ENCODE assay signal across 11 mouse cellular contexts in the genomic region with DNA sequence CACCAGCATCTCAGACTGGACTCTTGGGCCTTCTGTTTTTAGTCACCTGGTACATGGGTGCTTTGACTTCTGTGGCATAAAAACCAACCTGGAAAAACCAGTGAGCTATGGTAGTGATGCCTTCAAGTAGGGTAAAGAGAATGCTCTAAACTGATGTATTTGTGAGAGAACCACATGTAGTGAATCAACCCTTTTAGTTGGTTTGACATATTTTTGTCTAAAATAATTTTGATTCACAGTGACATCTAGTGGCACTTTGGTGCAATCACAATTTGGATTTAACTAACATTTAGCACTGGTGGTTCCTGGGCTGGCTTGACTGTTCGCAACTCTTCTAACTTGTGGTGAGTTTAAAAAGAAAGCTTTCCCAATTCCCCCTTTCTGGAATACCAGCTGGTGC. TPM values are rescaled to one million over a fixed set of nuclear protein-coding genes. Genes with fewer than 3 reads are reported as not detected.
A peak's percentile ranks its signal among the peaks of the same experiment; 100 is the strongest.
DNase-seq lines count a peak whose midpoint lies in the region; ATAC-seq and TF ChIP-seq lines count a peak whose summit lies in the region.
"Had no signal": no experiment of that assay in that cellular context is flagged by ENCODE, and none has a peak within 500 bp of the region (broad histone marks: within the 10 kb centered on the region; RNA-seq: fewer than 3 reads in every experiment).

No protein-coding gene starts in this region.

- no peaks in the 10 kb centered on the region for H3K36me3 ChIP-seq in forebrain, embryonic 15.5 days
- H3K36me3 ChIP-seq in forebrain, embryonic 10.5 days (replicated peaks), result no peaks in the 10 kb centered on the region
- no peaks in the 10 kb centered on the region for H3K36me3 ChIP-seq in lung, postnatal 0 days (ENCODE audit: insufficient read depth, low read length)
- H3K36me3 ChIP-seq in embryonic facial prominence, embryonic 14.5 days (ENCODE audit: control insufficient read depth, insufficient read depth, low read length), result no peaks in the 10 kb centered on the region
- H3K36me3 ChIP-seq: embryonic facial prominence, embryonic 12.5 days had no signal

- ATAC-seq in forebrain, embryonic 15.5 days (replicated peaks), result peak; percentile 68
- no peak for ATAC-seq in lung, postnatal 0 days
- ATAC-seq in embryonic facial prominence, embryonic 14.5 days (ENCODE audit: low read depth), result no peak

- H3K4me1 ChIP-seq in forebrain, embryonic 15.5 days, result peaks cover 15% of the 10 kb centered on the region
- no peaks in the 10 kb centered on the region for H3K4me1 ChIP-seq in forebrain, embryonic 10.5 days
- no peaks in the 10 kb centered on the region for H3K4me1 ChIP-seq in lung, postnatal 0 days (ENCODE audit: insufficient read depth, low read depth, low read length)
- no peaks in the 10 kb centered on the region for H3K4me1 ChIP-seq in embryonic facial prominence, embryonic 14.5 days (ENCODE audit: control insufficient read depth, insufficient read depth, low read length)
- H3K4me1 ChIP-seq: embryonic facial prominence, embryonic 12.5 days had no signal

- no peak for DNase-seq in forebrain, embryonic 10.5 days (ENCODE audit: extremely low spot score, low spot score)
- DNase-seq in lung, postnatal 0 days (ENCODE audit: low spot score), result peak; percentile 69
- DNase-seq in lung, postnatal 4 days, result no peak
- DNase-seq in embryonic facial prominence, embryonic 14.5 days (ENCODE audit: low spot score), result peak; percentile 55
- DNase-seq in retina, postnatal 7 days (ENCODE audit: low read depth, low spot score), result peak; percentile 9
- no peak for DNase-seq in cerebellum, postnatal 36 days
- no peak for DNase-seq in left cerebral cortex, postnatal 4 days

- no peak overlapping the region for H3K4me3 ChIP-seq in forebrain, embryonic 15.5 days
- no peak overlapping the region for H3K4me3 ChIP-seq in forebrain, embryonic 10.5 days
- H3K4me3 ChIP-seq in lung, postnatal 0 days (ENCODE audit: low read depth, low read length), result no peak overlapping the region
- H3K4me3 ChIP-seq in embryonic facial prominence, embryonic 14.5 days (ENCODE audit: low read depth, low read length), result no peak overlapping the region
- H3K4me3 ChIP-seq: embryonic facial prominence, embryonic 12.5 days; megakaryocyte, embryonic 14.5 days had no signal

- TF ChIP-seq EP300 in lung, postnatal 0 days (IDR thresholded peaks at IDR 0.05), result no peak

- no peak overlapping the region for H3K4me2 ChIP-seq in forebrain, embryonic 15.5 days (replicated peaks)
- no peak overlapping the region for H3K4me2 ChIP-seq in lung, postnatal 0 days (replicated peaks; ENCODE audit: low read depth, low read length)
- H3K4me2 ChIP-seq in embryonic facial prominence, embryonic 14.5 days (ENCODE audit: low read depth, low read length), result no peak overlapping the region
- H3K4me2 ChIP-seq: embryonic facial prominence, embryonic 12.5 days had no signal

- H3K27me3 ChIP-seq in forebrain, embryonic 15.5 days, result no peaks in the 10 kb centered on the region
- no peaks in the 10 kb centered on the region for H3K27me3 ChIP-seq in forebrain, embryonic 10.5 days (ENCODE audit: poor library complexity, severe bottlenecking)
- H3K27me3 ChIP-seq in lung, postnatal 0 days (replicated peaks; ENCODE audit: insufficient read depth, low read length), result no peaks in the 10 kb centered on the region
- no peaks in the 10 kb centered on the region for H3K27me3 ChIP-seq in embryonic facial prominence, embryonic 14.5 days (replicated peaks; ENCODE audit: control insufficient read depth, insufficient read depth, low read length)
- H3K27me3 ChIP-seq: embryonic facial prominence, embryonic 12.5 days had no signal

- intact Hi-C loops in left cerebral cortex, postnatal 4 days (cut with DNase I), result no loop called here

- H3K9ac ChIP-seq in forebrain, embryonic 15.5 days (replicated peaks), result no peak overlapping the region
- H3K9ac ChIP-seq in lung, postnatal 0 days (replicated peaks; ENCODE audit: low read depth), result no peak overlapping the region
- no peak overlapping the region for H3K9ac ChIP-seq in embryonic facial prominence, embryonic 14.5 days (ENCODE audit: low read depth, low read length)
- H3K9ac ChIP-seq: embryonic facial prominence, embryonic 12.5 days had no signal

- H3K9me3 ChIP-seq in forebrain, embryonic 15.5 days, result no peaks in the 10 kb centered on the region
- H3K9me3 ChIP-seq in forebrain, embryonic 10.5 days, result no peaks in the 10 kb centered on the region
- no peaks in the 10 kb centered on the region for H3K9me3 ChIP-seq in lung, postnatal 0 days (ENCODE audit: low read length)
- H3K9me3 ChIP-seq in embryonic facial prominence, embryonic 14.5 days (ENCODE audit: control insufficient read depth, low read length), result no peaks in the 10 kb centered on the region

- peak; percentile 60 for TF ChIP-seq CTCF in lung, postnatal 0 days (IDR thresholded peaks at IDR 0.05)

- WGBS in forebrain, embryonic 15.5 days, result 95% methylated on average over 1 of the region's 1 CpGs
- 90% methylated on average over 1 of the region's 1 CpGs for WGBS in forebrain, embryonic 10.5 days
- WGBS in lung, postnatal 0 days, result 77% methylated on average over 1 of the region's 1 CpGs
- WGBS in embryonic facial prominence, embryonic 14.5 days, result 75% methylated on average over 1 of the region's 1 CpGs

- H3K27ac ChIP-seq in forebrain, embryonic 15.5 days (replicated peaks), result peak overlapping the region; percentile 63
- no peak overlapping the region for H3K27ac ChIP-seq in forebrain, embryonic 10.5 days
- H3K27ac ChIP-seq in lung, postnatal 0 days (ENCODE audit: low read length), result no peak overlapping the region
- H3K27ac ChIP-seq in embryonic facial prominence, embryonic 14.5 days (replicated peaks; ENCODE audit: low read depth, low read length), result no peak overlapping the region
- H3K27ac ChIP-seq: embryonic facial prominence, embryonic 12.5 days had no signal

RNA-seq across cellular contexts. Expression of a gene that starts 53.7 kb away (rescaled TPM):
- 0.19 and 0.46 TPM in 2 replicates for polyA plus RNA-seq in forebrain, embryonic 15.5 days (2015; fragmentation: Nextera tagmentation; extraction: Ambion mirVana)
- 0.26 TPM in 1 of 2 replicates, not detected in the other for polyA plus RNA-seq in forebrain, embryonic 10.5 days (2016; fragmentation: Nextera tagmentation; extraction: Ambion mirVana)
- polyA plus RNA-seq in lung, postnatal 0 days (2015; fragmentation: Nextera tagmentation; extraction: Ambion mirVana), result 1.4 TPM in 2 replicates
- polyA plus RNA-seq in embryonic facial prominence, embryonic 14.5 days (2014; fragmentation: Nextera tagmentation; extraction: Ambion mirVana), result 0.51 and 0.61 TPM in 2 replicates
- total RNA-seq in left cerebral cortex, postnatal 4 days (2021), result not detected
- polyA plus RNA-seq: kidney, embryonic 16.5 days had no signal

Comparison
In these comparisons a context has a peak if more than half of its experiments do, and no peak if none do; other contexts are left out.
1. DNase-seq: peak in lung, postnatal 0 days (single experiment), embryonic facial prominence, embryonic 14.5 days (single experiment) and retina, postnatal 7 days (single experiment); none in forebrain, embryonic 10.5 days (single experiment), lung, postnatal 4 days (0 of 2), cerebellum, postnatal 36 days (0 of 2) and left cerebral cortex, postnatal 4 days (single experiment).